Mouse (Mus musculus) liver, adult (tissue): ENCODE measurements around the gene Fam81a.

Experiments used
- GATA4 ChIP-seq: IDR thresholded peaks from 2 replicates; pipeline ENCODE4 v1.6.1; 2014; ENCODE audit warnings: mild to moderate bottlenecking, low read length; ENCODE audit not compliant: insufficient replicate concordance

Fam81a gene

GRCm38 (mm10) chr9:70137991-70138390, 4.4 kb downstream of the Fam81a start:
- TF ChIP-seq GATA4 = no peak

GRCm38 (mm10) chr9:70135186-70135585, 7.2 kb downstream of the Fam81a start:
- TF ChIP-seq GATA4 = no peak

GRCm38 (mm10) chr9:70134716-70135115, 7.6 kb downstream of the Fam81a start:
- TF ChIP-seq GATA4 = no peak

GRCm38 (mm10) chr9:70134215-70134614, 8.1 kb downstream of the Fam81a start:
- no peak for TF ChIP-seq GATA4

GRCm38 (mm10) chr9:70130786-70131185, 11.6 kb downstream of the Fam81a start:
- TF ChIP-seq GATA4 = no peak

GRCm38 (mm10) chr9:70111869-70112286, 30.5 kb downstream of the Fam81a start:
- TF ChIP-seq GATA4 = no peak

- no peak for TF ChIP-seq GATA4
Observed at GRCm38 (mm10) chr9:70110871-70111270, 31.5 kb downstream of the Fam81a start.

GRCm38 (mm10) chr9:70109279-70109678, 33.1 kb downstream of the Fam81a start:
- no peak for TF ChIP-seq GATA4

GRCm38 (mm10) chr9:70108151-70108550, 34.2 kb downstream of the Fam81a start:
- no peak for TF ChIP-seq GATA4

GRCm38 (mm10) chr9:70105573-70105972, 36.8 kb downstream of the Fam81a start:
- no peak for TF ChIP-seq GATA4

- TF ChIP-seq GATA4 = no peak
Observed at GRCm38 (mm10) chr9:70103106-70103505, 39.3 kb downstream of the Fam81a start.

- no peak for TF ChIP-seq GATA4
Observed at GRCm38 (mm10) chr9:70097542-70097941, 44.8 kb downstream of the Fam81a start.

GRCm38 (mm10) chr9:70095016-70095415, 47.3 kb downstream of the Fam81a start:
- TF ChIP-seq GATA4 = no peak

- no peak for TF ChIP-seq GATA4
Observed at GRCm38 (mm10) chr9:70090541-70090940, 51.8 kb downstream of the Fam81a start.

GRCm38 (mm10) chr9:70088786-70089096, 53.6 kb downstream of the Fam81a start:
- no peak for TF ChIP-seq GATA4

GRCm38 (mm10) chr9:70088041-70088785, 54.1 kb downstream of the Fam81a start:
- no peak for TF ChIP-seq GATA4

- TF ChIP-seq GATA4 = no peak
Observed at GRCm38 (mm10) chr9:70087379-70087778, 55.0 kb downstream of the Fam81a start.
